Mouse (Mus musculus): ENCODE measurements around the gene Dynlt1b.
A peak's percentile ranks its signal among the peaks of the same experiment; 100 is the strongest.
"Not testable (repeated sequence)": the region's sequence is repeated elsewhere in the genome, so short reads cannot be mapped to it uniquely, and the experiment has no call there.

The Dynlt1b gene

GRCm38 (mm10) chr17:6424294-6424980, 5.5 kb upstream of the Dynlt1b start:
- not testable (repeated sequence) for DNase-seq

DNA sequence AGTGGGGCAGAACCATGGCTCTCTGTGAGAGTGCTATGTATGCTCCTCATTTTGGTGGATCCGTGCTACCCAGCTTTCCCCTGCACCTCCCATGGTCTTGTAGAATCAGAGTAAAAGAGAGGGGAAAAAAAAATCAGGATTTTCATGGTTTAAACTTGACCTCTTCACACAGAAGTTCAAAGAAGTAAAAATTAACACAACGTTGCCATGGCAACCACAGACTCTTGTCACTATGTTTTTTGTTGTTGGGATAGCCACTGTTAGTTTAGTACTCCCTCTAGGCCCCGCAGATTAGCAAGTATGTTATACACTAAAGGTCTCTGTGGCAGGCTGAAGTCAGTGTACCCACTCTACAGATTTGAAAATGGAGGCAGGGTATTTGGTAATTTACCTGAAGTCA, 4.6 kb upstream of the Dynlt1b start:
- not testable (repeated sequence) for DNase-seq

GRCm38 (mm10) chr17:6426869-6427268, 3.0 kb upstream of the Dynlt1b start:
- DNase-seq, result not testable (repeated sequence)

GRCm38 (mm10) chr17:6428926-6429325, 986 bp upstream of the Dynlt1b start:
- not testable (repeated sequence) for DNase-seq

GRCm38 (mm10) chr17:6430410-6431001, 594 bp downstream of the Dynlt1b start:
- not testable (repeated sequence) for DNase-seq

DNA sequence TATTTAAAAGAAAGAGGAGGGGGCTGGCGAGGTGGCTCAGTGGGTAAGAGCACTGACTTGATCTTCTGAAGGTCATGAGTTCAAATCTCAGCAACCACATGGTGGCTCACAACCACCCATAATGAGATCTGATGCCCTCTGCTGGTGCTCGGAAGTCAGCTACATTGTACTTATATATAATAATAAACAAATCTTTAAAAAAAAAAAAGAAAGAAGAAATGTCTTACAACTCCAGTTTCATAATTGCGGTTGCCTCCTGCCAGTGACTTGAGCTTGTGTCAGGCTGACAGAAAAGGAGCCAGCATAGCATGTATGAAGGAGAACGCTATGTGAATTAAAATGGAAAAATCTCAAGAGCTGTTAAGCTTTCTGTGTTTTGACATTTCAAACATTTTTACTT, 2.5 kb downstream of the Dynlt1b start:
- not testable (repeated sequence) for DNase-seq

GRCm38 (mm10) chr17:6433691-6434090, 3.8 kb downstream of the Dynlt1b start:
- DNase-seq, result not testable (repeated sequence)

DNA sequence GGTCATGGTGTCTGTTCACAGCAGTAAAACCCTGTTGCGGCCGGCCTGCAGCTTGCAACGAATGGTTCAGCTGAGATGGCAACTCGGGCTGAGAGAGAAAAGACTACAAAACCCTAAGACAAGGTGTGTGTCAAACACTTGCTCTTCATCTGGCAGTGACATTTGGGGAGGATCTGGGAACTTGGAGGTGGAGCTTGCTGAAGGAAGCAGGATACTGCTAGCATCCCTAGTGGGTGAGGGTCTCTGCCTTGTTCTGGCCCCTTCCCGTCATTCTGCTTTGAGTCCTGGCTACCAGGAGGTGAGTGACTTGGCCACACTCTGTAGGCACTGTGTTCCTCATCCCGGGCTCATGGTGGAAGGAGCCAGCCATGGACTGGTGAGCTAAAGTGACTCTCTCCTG, 8.2 kb downstream of the Dynlt1b start:
- not testable (repeated sequence) for DNase-seq

- DNase-seq, result not testable (repeated sequence)
These were observed 10.0 kb downstream of the Dynlt1b start for GRCm38 (mm10) chr17:6439913-6440312.

- not testable (repeated sequence) for DNase-seq
These were observed 10.7 kb downstream of the Dynlt1b start for GRCm38 (mm10) chr17:6440493-6441077.

DNA sequence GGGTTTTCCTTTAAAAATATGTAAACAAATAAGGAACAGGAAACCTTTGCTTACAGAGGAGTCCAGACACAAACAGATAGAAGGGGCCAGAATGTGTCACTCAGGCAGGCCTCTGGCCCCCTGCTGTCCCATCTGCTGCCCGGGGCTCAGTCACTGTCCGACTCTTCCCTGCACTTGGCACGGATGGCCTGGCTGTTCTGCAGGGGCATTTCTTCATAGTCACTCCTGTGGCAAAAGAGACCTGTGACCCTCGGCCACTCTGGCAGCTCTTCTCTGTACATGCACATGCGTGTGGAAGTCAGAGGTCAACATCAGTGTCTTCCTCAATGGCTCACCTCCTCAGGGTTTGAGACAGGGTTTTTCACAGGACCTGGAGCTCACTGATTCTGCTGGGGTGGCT, 11.3 kb downstream of the Dynlt1b start:
- DNase-seq, result peak; percentile 58

DNA sequence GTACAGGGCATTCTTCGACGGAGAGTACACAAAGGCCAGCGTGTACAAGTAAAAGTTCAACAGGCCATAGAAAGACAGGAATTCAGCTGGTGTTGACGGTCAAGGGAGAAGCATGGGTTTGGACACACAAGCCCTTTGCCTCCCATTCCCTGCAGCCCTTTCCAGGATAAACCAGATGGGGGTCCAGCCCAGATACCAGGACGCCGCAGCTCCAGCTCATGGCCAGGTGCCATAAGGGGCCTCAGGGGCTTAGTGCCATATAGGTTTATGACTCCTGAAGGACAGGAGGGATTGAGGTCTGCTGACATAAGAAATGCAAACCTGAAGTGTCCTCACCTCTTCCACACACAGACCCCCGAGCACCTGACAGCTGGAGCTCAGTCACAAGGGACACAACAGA, 12.6 kb downstream of the Dynlt1b start:
- DNase-seq, result not testable (repeated sequence)

DNA sequence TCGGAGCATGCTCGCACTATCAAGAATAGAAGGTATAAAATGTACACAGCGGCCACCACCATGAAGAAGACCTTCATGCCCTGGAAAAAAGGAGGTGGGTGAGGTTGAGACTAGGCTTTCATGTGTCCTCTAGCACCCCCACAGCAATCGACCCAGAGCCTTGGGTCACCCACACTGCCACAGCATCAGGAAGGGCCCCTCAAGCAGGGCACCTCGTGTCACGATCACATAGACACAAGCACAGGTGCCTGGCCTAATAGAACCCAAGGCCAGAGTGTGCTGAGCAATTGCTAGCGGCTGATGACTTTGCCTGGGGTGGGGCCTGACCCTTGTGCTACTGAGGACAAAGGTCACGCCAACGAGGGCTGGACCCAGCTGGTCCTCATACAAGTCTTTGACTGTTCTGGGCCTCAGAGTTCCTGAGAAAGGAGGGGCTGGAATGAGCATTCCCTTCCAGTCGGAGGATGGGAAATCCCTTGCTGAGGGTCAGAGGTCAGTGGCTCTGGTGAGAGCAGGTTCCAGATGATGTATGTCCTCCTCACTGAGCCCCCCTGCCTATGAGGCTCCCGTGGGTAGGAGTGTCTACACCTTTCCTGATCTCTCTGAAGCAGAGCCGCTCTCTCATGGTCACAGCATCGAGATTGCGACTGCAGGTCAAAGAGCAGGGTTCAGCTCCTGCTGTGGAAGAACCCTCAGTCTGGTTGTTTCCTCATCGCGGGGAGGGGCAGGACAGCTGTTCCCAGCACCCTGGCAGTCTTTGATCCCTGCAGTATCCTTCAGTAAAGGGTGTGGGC, 16.1 kb downstream of the Dynlt1b start:
- not testable (repeated sequence) for DNase-seq

- DNase-seq, result peak; percentile 76
These were observed 18.4 kb downstream of the Dynlt1b start for GRCm38 (mm10) chr17:6448293-6448692.

DNA sequence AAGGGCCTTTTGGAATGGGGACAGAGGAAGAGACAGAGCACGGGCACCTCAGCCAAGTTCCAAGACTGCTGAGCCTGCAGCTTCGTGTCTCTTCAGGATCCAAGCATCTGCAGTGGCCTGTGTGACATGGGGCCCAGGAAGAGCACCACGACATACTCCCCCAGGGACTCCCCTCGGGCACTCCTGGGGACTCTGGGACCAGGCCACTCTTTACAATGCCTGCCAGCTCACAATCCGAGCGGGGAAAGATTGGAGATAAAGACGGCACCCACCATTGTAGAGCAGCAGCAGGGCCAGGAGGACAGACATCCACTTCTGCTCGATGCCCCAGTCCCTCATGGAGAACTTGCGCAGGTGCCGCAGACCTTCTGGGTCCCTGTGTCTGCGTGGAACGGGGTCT, 19.3 kb downstream of the Dynlt1b start:
- peak; percentile 75 for DNase-seq

- DNase-seq, result not testable (repeated sequence)
These were observed 21.3 kb downstream of the Dynlt1b start for GRCm38 (mm10) chr17:6451205-6451604.

DNA sequence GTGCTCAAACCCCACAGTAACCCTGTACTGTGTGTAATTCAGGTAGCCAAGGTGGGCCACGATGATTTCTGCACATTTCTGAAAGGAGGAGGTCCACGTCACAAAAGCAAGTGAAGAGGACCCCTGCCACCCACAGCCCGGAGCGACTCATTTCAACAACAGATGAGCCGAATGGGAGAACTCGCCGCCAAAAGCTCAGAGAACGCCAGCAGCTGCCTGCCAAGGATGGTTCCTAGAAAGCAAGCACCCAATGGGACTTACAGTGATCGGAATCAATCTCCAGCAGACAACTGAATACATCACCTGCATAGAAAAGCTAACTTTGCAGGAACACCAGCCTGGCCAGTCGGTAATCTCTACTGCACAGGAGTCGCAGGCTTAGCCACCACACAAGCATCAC, 22.8 kb downstream of the Dynlt1b start:
- not testable (repeated sequence) for DNase-seq

DNA sequence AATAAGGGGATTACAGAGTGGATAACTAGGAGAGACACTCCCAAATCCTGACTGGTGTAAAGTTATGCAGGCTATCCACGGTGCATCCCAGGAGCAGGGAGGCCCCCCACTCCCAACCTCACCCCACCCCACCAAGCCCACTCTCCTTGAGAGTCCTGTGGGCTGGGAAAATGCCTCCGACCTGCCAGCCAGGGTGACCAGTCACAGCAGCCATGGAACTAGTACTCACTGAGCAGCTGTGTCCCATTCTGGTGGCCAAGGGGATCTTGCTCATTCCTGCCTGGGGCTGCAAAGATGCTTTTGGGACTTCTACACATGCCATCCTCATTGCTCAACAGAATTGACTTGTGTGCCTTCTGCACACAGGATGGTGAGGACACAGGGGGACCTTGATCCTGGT, 24.8 kb downstream of the Dynlt1b start:
- DNase-seq, result not testable (repeated sequence)

DNA sequence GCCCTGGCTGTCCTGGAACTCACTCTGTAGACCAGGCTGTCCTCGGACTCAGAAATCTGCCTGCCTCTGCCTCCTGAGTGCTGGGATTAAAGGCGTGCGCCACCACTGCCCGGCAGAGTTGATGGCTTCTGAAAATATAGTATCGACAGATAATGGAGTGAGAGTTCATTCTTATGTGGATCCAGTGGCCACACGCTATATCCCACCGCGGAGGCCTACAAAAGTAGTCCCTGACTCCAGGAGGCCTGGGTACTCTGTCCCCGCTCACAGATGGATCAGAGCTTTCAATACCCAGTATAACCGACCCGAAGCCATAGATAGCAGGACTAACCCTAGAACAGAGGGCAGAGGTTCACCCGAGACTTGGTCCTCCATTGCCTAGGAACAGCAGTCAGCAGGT, 26.0 kb downstream of the Dynlt1b start:
- not testable (repeated sequence) for DNase-seq

DNA sequence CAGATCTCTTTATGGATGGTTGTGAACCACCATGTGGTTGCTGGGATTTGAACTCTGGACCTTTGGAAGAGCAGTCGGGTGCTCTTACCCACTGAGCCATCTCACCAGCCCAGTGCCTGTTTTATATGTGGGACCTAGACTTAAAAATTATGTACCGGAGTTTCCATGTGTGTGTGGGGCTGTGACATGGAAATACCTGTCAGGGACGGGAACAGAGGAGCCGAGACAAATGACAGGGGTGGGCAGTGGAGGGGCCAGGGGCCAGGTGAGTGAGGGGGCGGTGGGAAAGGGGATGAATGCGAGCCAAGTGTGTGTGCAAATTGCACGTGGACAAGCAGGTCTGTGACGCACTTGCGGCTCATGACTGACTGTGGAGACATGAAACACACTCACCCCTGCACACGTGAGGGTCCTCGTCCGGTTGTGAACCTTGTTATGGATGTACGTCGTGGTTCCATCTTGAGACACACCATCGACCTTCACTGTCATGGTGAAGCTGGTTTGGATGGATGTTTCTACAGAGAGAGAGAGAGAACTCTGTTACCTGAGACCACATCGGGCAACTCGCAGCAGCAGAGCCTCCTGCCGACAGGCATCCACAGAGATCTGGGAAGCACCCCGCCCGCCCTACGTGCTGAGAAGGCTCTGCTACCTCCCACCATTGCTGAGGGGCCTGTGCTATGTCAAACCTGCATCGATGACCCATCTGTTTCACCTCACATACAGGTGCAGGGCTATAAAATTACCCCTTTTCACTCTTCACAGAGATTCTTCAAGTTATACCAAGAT, 26.9 kb downstream of the Dynlt1b start:
- not testable (repeated sequence) for DNase-seq

DNA sequence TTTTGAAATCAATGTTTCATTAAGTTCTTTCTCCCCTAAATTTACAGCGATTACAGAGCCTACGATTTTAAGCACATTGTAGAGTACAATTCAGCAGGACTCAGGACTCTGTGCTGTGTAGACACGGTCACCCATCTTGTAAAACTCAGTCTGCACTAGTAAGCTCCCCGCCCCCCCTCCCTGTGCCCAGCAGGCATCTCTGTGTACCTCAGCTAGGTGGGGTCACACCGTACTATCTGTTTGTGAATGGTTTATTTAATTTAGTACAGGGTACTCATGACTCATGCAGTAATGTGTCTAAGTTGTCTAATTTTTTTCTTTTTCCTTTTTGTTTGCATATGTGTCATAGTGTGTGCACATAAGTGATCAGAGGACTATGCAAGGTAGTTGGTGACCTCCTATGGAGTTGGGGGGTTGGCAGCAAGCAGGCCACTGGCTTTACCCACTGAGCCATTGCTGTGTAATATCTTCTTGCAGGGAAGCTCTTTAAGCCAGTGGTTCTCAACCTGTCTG, 31.2 kb downstream of the Dynlt1b start:
- DNase-seq, result not testable (repeated sequence)

GRCm38 (mm10) chr17:6465735-6466134, 35.8 kb downstream of the Dynlt1b start:
- DNase-seq, result not testable (repeated sequence)
